Mouse (Mus musculus): Measurements from ENCODE around the gene Dnm3. TPM values are rescaled to one million over a fixed set of nuclear protein-coding genes. Genes with fewer than 3 reads are reported as not detected.

The Dnm3 gene
- polyA plus RNA-seq, 1 experiment from 2014 or later, result 30.4 TPM

DNA sequence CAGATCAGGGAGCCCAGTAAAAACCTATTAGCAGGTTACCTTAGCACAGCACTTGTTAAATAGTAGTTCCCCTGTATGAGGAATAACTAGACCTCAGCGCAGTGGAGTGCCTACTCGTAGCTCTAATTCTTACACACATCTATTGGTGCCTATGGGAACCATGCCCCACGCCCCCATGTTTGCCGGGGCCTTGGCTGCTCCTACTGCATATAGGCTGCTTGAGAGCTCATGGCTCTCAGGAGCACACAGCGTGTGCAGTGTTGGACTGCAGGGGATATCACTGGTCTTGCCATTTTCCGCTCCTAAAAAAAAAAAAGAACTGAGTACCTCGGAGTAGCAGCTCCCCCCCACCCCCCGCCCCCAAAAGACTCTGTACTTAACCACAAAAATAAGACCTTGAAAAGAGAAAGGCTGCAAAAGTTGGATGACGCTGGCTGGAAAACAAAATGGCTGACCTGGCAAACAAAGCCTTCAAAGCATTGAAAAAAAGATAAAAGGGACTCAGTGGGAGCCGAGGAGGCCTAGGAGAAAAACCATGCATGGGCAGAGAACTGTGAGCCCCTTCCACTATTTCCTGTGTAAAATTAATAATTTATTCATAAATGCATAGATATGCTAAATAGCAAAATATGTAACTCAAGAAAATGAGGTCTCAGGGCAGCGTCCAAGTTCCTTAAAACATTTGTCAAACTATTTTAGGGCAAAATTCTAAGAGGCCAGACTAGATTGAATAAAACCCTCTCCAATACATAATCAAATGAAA is 342.2 kb downstream of the Dnm3 start:
- no peak overlapping the region for H3K4me3 ChIP-seq
- H3K9ac ChIP-seq (replicated peaks), result no peak overlapping the region
- no peaks in the 10 kb centered on the region for H3K9me3 ChIP-seq
- no peak overlapping the region for H3K27ac ChIP-seq (replicated peaks)
- no peak overlapping the region for H3K4me2 ChIP-seq (replicated peaks)
- no peaks in the 10 kb centered on the region for H3K27me3 ChIP-seq
- no peaks in the 10 kb centered on the region for H3K36me3 ChIP-seq
- 46% methylated on average over 11 of the region's 11 CpGs for WGBS
- H3K4me1 ChIP-seq, result peaks cover 22% of the 10 kb centered on the region
- no peak; the same call in 1 of the 2 replicates for ATAC-seq (replicated peaks)

DNA sequence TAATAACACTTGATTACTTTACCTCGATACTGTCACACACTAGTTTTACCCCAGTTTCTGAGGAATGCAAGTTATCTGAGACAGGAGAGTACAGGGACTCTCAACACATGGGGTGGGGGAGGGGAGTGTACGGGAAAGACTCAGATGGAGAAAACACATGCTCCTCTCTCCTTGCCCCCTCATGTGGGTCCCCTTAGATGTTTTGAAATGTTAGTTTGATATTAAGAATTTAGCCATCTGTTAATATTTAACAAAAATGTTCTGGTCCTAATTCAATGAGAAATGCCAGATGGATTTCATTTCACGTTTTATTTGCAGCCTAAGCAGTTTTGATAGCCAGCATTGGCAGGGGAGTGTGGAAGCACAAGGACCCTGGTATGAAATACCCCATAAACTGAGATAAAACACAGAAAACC is 343.2 kb downstream of the Dnm3 start:
- H3K9ac ChIP-seq (replicated peaks), result no peak overlapping the region
- no peaks in the 10 kb centered on the region for H3K27me3 ChIP-seq
- WGBS, result 67% methylated on average over 3 of the region's 3 CpGs
- no peak overlapping the region for H3K4me2 ChIP-seq (replicated peaks)
- no peak overlapping the region for H3K27ac ChIP-seq (replicated peaks)
- ATAC-seq (replicated peaks), result peak; percentile 81; the same call in 1 of the 2 replicates
- peaks cover 22% of the 10 kb centered on the region for H3K4me1 ChIP-seq
- no peak overlapping the region for H3K4me3 ChIP-seq
- no peaks in the 10 kb centered on the region for H3K9me3 ChIP-seq
- H3K36me3 ChIP-seq, result no peaks in the 10 kb centered on the region

DNA sequence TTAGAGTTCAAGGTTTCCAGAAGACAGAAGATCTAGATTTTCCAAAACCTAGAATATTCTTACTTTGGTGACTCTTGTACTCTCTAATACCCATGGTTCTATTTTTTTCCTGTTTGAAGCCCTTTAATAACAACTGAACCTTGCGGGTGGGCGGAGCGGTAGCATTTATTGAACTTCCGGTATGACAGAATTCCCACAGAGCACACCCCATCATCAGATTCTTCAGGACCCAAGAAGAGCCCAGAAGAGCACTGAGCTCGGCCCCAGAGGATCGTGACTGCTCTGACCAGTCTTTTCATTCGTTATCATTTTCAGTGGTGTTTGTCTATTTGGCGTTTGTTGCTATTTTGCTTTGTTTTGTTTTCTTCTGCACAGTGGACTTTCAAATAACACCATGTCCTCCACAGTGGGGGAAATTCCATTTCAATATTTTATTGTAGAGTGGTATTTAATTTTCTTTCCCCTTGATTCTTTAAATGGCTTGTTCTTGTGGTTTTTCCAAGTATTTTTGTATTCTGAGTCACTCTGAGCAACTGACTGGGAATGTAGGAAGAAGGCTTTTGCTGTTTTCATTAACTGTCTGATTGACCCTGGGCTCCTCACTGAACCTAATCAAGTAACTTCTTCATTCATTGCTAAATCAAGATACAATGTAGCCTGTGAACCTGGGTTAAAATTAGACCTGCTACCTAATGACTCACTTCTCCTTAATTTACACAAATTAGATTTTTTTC is 344.8 kb downstream of the Dnm3 start:
- Histone ChIP-seq H3K4me3 (no peak overlapping the region), H3K4me1 (peaks cover 22% of the 10 kb centered on the region), H3K9ac (replicated peaks) (no peak overlapping the region), H3K27me3 (no peaks in the 10 kb centered on the region), H3K36me3 (no peaks in the 10 kb centered on the region), H3K4me2 (replicated peaks) (no peak overlapping the region), H3K9me3 (no peaks in the 10 kb centered on the region), H3K27ac (replicated peaks) (no peak overlapping the region)
- ATAC-seq (replicated peaks), result no peak
- 90% methylated on average over 8 of the region's 8 CpGs for WGBS

DNA sequence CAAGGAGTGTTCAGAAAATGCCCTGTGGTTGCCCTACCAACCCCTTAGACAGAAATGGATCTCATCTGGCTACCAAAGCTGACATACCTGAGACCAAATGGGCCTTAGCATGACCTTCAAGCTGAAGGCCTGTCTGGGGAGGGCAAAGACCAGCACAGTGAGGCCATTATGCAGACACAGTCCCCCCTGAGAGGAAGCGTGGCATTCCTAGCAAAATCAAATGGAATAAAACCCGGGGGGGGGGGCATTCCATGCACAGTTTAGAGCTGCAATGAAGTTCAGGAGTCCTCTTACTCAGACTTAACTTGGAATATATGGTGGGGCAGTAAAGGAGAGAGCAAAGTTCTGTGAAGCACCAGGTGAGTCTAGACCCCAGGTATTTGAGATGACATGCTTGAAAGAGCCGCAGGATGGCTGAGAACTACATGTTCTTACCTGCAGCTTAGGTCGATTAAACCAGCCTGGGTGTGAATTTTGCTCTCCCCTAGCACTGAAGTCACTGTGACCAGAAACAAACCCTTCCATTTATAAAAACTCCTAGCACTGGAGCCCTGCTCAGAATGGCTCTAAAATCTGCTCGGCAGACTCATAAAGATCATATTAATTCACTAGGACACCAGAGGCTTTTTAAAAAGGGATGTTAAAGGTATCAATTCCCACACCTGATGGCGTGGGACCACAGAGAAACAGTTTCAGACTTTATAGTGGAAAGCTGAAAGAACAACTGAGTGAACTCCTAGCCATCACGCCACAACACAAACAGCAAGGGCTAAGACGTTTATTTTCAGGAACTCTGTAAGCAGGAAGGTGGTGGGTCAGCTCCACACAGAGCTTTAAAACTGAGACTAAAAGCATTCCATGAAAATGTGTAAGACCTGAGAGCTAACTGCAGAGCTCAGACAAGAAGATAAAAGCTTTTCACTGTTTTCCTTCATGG is 350.7 kb downstream of the Dnm3 start:
- Histone ChIP-seq H3K9ac (replicated peaks) (no peak overlapping the region), H3K36me3 (no peaks in the 10 kb centered on the region), H3K4me3 (no peak overlapping the region), H3K9me3 (no peaks in the 10 kb centered on the region), H3K4me1 (peaks cover 1% of the 10 kb centered on the region; the same call in 1 of the 2 replicates), H3K27me3 (no peaks in the 10 kb centered on the region), H3K27ac (replicated peaks) (no peak overlapping the region), H3K4me2 (replicated peaks) (no peak overlapping the region)
- ATAC-seq (replicated peaks), result no peak
- WGBS, result 77% methylated on average over 8 of the region's 8 CpGs

GRCm38 (mm10) chr1:162124396-162124795 is 353.4 kb downstream of the Dnm3 start:
- peaks cover 8% of the 10 kb centered on the region for H3K4me1 ChIP-seq
- H3K27me3 ChIP-seq, result no peaks in the 10 kb centered on the region
- ATAC-seq (replicated peaks), result no peak
- 64% methylated on average over 3 of the region's 3 CpGs for WGBS
- H3K4me3 ChIP-seq, result no peak overlapping the region
- no peak overlapping the region for H3K4me2 ChIP-seq (replicated peaks)
- no peaks in the 10 kb centered on the region for H3K9me3 ChIP-seq
- H3K27ac ChIP-seq (replicated peaks), result no peak overlapping the region
- H3K36me3 ChIP-seq, result no peaks in the 10 kb centered on the region
- no peak overlapping the region for H3K9ac ChIP-seq (replicated peaks)

DNA sequence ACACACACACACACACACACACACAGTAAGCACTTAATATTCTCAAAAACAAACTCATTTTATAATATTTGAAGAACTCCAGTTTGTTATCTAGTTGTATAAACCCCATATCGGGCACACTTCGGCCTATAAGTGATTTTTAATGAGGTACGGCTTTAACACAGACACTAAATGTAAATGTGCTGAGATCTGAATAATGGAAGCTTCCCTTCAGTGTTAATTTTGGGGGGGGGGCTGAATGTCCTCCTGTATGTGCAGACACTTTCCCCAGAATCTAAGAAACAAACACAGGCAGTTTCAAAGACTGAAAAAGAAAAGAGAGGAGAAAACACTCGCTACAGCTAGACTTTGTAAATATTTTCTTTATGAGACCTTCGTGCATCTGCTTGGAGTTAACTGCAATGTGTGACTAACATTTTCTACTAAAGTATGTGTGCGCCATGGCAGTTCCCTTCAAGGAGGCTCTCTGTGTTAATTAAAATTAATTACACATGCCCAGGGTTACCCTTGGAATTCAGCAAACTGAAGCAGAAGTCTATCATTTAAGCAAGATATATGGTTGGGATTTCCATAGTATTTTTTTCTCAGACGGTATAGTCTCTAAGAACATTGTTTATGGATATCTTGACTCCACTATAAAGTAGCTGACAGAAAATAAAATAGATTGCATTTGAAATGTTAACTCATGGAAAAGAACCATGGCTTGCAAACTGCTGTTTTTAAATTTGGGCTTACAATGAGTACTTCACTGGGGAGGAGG is 356.2 kb downstream of the Dnm3 start:
- Histone ChIP-seq H3K4me1 (peaks cover 8% of the 10 kb centered on the region), H3K27me3 (no peaks in the 10 kb centered on the region), H3K4me3 (no peak overlapping the region), H3K9me3 (no peaks in the 10 kb centered on the region), H3K4me2 (replicated peaks) (no peak overlapping the region), H3K27ac (replicated peaks) (no peak overlapping the region), H3K9ac (replicated peaks) (no peak overlapping the region), H3K36me3 (no peaks in the 10 kb centered on the region)
- 41% methylated on average over 7 of the region's 7 CpGs for WGBS
- no peak for ATAC-seq (replicated peaks)

- Histone ChIP-seq H3K27ac (replicated peaks) (no peak overlapping the region), H3K9ac (replicated peaks) (no peak overlapping the region), H3K36me3 (no peaks in the 10 kb centered on the region), H3K27me3 (no peaks in the 10 kb centered on the region), H3K9me3 (no peaks in the 10 kb centered on the region), H3K4me1 (peaks cover 6% of the 10 kb centered on the region; the same call in 1 of the 2 replicates), H3K4me2 (replicated peaks) (no peak overlapping the region), H3K4me3 (no peak overlapping the region)
- ATAC-seq (replicated peaks), result no peak; the same call in 1 of the 2 replicates
- 70% methylated on average over 7 of the region's 7 CpGs for WGBS
Observed at GRCm38 (mm10) chr1:162109437-162109813, 368.4 kb downstream of the Dnm3 start.

DNA sequence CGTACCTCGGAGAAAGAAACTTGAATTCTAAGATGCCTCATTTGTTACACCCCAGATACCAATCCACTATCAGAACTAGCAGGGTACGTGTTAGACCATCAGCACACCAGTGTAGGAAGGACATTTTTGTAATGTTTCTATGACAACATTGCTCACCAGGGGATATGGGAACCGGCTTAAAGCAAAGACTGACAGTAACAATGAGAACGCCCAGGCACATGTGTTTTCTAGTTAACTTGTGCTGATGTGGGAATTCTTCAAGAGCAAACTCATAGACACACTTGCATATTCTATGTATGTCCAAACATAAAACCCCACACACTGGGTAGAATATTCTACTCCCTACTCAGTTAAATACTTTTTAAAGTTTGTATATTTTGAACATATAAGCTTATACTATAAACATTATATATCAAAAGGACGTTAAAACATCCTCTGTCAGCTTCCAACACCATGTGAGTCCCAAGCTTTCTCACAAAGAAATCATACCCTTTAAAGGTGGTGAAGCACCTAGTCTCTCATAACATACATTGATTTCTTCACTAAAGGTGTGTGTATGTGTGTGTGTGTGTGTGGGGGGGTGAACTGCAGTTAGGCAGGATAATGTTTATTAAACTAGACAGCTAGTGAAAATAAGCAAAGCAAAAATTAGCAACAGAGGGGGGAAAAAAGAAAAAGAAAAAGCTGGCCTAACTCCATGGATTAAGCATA is 369.0 kb downstream of the Dnm3 start:
- Histone ChIP-seq H3K9me3 (no peaks in the 10 kb centered on the region), H3K4me2 (replicated peaks) (no peak overlapping the region), H3K36me3 (no peaks in the 10 kb centered on the region), H3K27me3 (no peaks in the 10 kb centered on the region), H3K4me3 (no peak overlapping the region), H3K27ac (replicated peaks) (no peak overlapping the region), H3K9ac (replicated peaks) (no peak overlapping the region), H3K4me1 (peaks cover 6% of the 10 kb centered on the region; the same call in 1 of the 2 replicates)
- 55% methylated on average over 6 of the region's 6 CpGs for WGBS
- ATAC-seq (replicated peaks), result no peak

DNA sequence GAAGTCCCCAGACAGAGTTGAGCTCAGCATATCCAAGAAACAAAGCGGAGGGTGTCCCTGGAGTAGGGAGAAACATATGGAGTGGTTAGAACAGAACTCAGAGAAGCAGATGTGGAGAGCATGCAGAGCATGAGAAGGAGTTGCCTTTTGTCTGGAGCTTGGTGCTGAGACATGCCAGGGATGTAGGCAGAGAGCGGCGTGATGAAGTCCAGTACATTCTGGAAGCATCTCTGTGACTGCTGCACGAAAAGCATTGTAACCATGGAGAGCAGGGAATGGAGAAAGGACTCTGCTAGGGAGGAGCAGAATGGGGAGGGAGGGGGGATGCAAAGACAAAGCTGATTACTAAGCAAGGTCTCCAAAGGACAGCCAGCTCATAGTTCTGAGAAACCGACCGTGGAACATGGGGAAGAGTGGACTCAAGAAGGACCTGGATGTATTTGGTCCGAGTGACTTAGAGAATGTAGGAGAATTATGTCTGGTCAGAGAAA is 369.6 kb downstream of the Dnm3 start:
- H3K36me3 ChIP-seq, result no peaks in the 10 kb centered on the region
- 51% methylated on average over 7 of the region's 7 CpGs for WGBS
- H3K4me3 ChIP-seq, result no peak overlapping the region
- no peaks in the 10 kb centered on the region for H3K9me3 ChIP-seq
- no peak overlapping the region for H3K27ac ChIP-seq (replicated peaks)
- no peak overlapping the region for H3K9ac ChIP-seq (replicated peaks)
- 0 out of 2 replicates have a peak, but pooled peaks have one; percentile 29 for ATAC-seq (replicated peaks)
- no peaks in the 10 kb centered on the region for H3K27me3 ChIP-seq
- peaks cover 6% of the 10 kb centered on the region; the same call in 1 of the 2 replicates for H3K4me1 ChIP-seq
- no peak overlapping the region for H3K4me2 ChIP-seq (replicated peaks)

GRCm38 (mm10) chr1:162107011-162107606 is 370.7 kb downstream of the Dnm3 start:
- no peak overlapping the region for H3K9ac ChIP-seq (replicated peaks)
- 80% methylated on average over 4 of the region's 4 CpGs for WGBS
- no peaks in the 10 kb centered on the region for H3K36me3 ChIP-seq
- H3K9me3 ChIP-seq, result no peaks in the 10 kb centered on the region
- no peaks in the 10 kb centered on the region for H3K27me3 ChIP-seq
- H3K4me1 ChIP-seq, result peaks cover 6% of the 10 kb centered on the region; the same call in 1 of the 2 replicates
- H3K4me3 ChIP-seq, result no peak overlapping the region
- ATAC-seq (replicated peaks), result no peak
- no peak overlapping the region for H3K27ac ChIP-seq (replicated peaks)
- no peak overlapping the region for H3K4me2 ChIP-seq (replicated peaks)
